Mouse (Mus musculus) heart, adult 2 months (tissue): ENCODE measurements around the gene Fbxo28. TPM values are rescaled to one million over a fixed set of nuclear protein-coding genes. Genes with fewer than 3 reads are reported as not detected.

Source experiments
- DNase-seq, 2 experiments: peaks; one replicate each; pipeline ENCODE4 v3.0.0; 2021
- H3K27ac ChIP-seq: fragments of 200-600 bp; 2 replicates; pipeline ENCODE4 v1.8.1; 2022
- H3K27me3 ChIP-seq: fragments of 200-500 bp; 2 replicates; pipeline ENCODE4 v1.6.1; 2012; ENCODE audit warnings: mild to moderate bottlenecking, low read length, inconsistent platforms, mixed read lengths; ENCODE audit not compliant: control insufficient read depth, insufficient read depth
- H3K36me3 ChIP-seq: fragments of 200-500 bp; 2 replicates; pipeline ENCODE4 v1.6.1; 2012; ENCODE audit warnings: low read length, inconsistent platforms; ENCODE audit not compliant: control insufficient read depth, insufficient read depth
- H3K4me1 ChIP-seq: fragments of 200-500 bp; 2 replicates; pipeline ENCODE4 v1.6.1; 2011; ENCODE audit warnings: low read length; ENCODE audit not compliant: control insufficient read depth, insufficient read depth
- H3K4me3 ChIP-seq: fragments of 200-600 bp; 2 replicates; pipeline ENCODE4 v1.8.1; 2022
- H3K79me2 ChIP-seq: fragments of 200-500 bp; replicated peaks from 2 replicates; pipeline ENCODE4 v1.6.1; 2012; ENCODE audit warnings: mild to moderate bottlenecking, inconsistent platforms, low read length, moderate library complexity, mixed read lengths; ENCODE audit not compliant: control insufficient read depth, insufficient read depth
- H3K9ac ChIP-seq: fragments of 200-500 bp; 2 replicates; pipeline ENCODE4 v1.6.1; 2012; ENCODE audit warnings: low read depth, mild to moderate bottlenecking, control low read depth, inconsistent platforms, low read length, mixed read lengths
- CTCF ChIP-seq: fragments of 200-600 bp; IDR thresholded peaks from 2 replicates; pipeline ENCODE4 v1.8.1; 2022; ENCODE audit warnings: antibody characterized with exemption, mild to moderate bottlenecking, moderate library complexity
- EP300 ChIP-seq: fragments of 200-500 bp; IDR thresholded peaks from 2 replicates; pipeline ENCODE4 v1.6.1; 2011; ENCODE audit warnings: low read depth, low read length, control low read depth; ENCODE audit not compliant: insufficient read depth
- POLR2A ChIP-seq: fragments of 200-500 bp; IDR thresholded peaks from 2 replicates; pipeline ENCODE4 v1.6.1; 2011; ENCODE audit warnings: mild to moderate bottlenecking, low read depth, low read length, control low read depth; ENCODE audit not compliant: insufficient read depth
- WGBS: fragments of 180-500 bp; shearing (Covaris S2); methylation state at CpG from one replicate; pipeline ENCODE4 v1.1.7; 2018; 5-methylcytosine and 5-hydroxymethylcytosine counted together
- intact Hi-C: fragments of 180-260 bp; cut with DNase I; formaldehyde crosslinking; loops from one replicate; pipeline ENCODE4 v1.15.1; 2025
- polyA plus RNA-seq: library from polyadenylated mRNA; depleted of rRNA; stranded (reverse); fragments of >200 nt; gene quantifications from 2 replicates; pipeline ENCODE4 v1.2.3, GENCODE M21; 2012
- total RNA-seq, 2 experiments: library from RNA; stranded (reverse); gene quantifications; 2 replicates each; pipeline ENCODE4 v1.2.3; 2021

Gene Fbxo28
- total and polyA plus RNA-seq, 3 experiments = 7.1 to 20.9 (median 20.4) TPM

DNA sequence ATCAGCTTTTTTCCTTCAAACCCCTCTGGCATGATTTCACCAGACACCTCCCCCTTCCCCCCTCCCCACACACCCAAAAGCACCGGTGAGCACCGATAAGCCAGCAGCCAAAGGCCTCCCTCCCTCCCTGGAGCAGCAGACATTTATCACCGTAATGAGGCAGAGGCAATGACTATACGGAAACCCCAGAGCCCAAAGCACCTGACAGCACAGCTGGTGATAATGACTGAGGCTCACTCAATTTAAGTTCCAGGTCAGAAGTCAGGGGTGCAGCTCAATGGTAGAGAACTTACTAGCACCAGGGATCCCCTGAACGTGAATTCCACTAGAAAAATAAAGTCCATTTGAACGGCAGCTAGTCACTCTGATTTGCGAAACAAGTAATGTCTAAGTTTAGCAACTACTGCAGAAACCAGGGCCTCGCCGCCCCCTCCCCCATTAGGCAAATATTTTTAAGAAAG lies 60.1 kb downstream of the Fbxo28 start:
- 26% methylated on average over 9 of the region's 9 CpGs for WGBS
- Histone ChIP-seq H3K27ac (peak overlapping the region; percentile 86), H3K79me2 (0 out of 2 replicates have a peak, but pooled peaks cover 2% of the 10 kb centered on the region), H3K9ac (no peak overlapping the region), H3K4me3 (peak overlapping the region; percentile 74), H3K4me1 (peaks cover 7% of the 10 kb centered on the region), H3K36me3 (peaks cover 4% of the 10 kb centered on the region), H3K27me3 (no peaks in the 10 kb centered on the region)
- TF ChIP-seq EP300 (no peak), CTCF (no peak), POLR2A (no peak)
- DNase-seq = no peak
- intact Hi-C loops = loop anchor here (10.0 kb wide), 1 partner anchor 124 kb away; the partner anchor contains the start of gene Trp53bp2

DNA sequence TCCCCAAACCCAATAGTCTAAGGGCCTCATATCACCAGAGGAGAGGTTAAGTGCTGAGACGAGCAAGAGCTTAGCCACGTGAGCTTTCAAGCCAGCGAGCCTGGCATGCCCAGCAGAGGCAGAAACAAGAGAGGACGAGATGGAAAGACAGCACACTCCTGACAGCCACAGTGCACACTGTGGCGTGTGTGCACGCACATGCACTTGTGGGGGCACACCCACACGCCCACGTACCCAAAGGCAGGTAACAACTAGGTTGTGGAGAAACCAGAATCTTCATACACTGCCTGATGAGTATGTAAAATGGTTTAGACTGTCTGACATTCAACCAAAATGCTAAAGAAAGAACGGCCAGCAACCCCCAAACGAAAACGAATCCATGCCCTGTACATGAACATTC lies 60.9 kb downstream of the Fbxo28 start:
- 55% methylated on average over 11 of the region's 11 CpGs for WGBS
- H3K36me3 ChIP-seq = peaks cover 7% of the 10 kb centered on the region
- DNase-seq = no peak
- H3K27me3 ChIP-seq = no peaks in the 10 kb centered on the region
- peaks cover 7% of the 10 kb centered on the region for H3K4me1 ChIP-seq
- TF ChIP-seq EP300 = no peak
- no peak for TF ChIP-seq CTCF
- no peak for TF ChIP-seq POLR2A
- intact Hi-C loops = loop anchor here (10.0 kb wide), 1 partner anchor 124 kb away; the partner anchor contains the start of gene Trp53bp2
- H3K79me2 ChIP-seq = 0 out of 2 replicates have a peak, but pooled peaks cover 2% of the 10 kb centered on the region
- no peak overlapping the region for H3K9ac ChIP-seq
- no peak overlapping the region for H3K27ac ChIP-seq
- H3K4me3 ChIP-seq = no peak overlapping the region

DNA sequence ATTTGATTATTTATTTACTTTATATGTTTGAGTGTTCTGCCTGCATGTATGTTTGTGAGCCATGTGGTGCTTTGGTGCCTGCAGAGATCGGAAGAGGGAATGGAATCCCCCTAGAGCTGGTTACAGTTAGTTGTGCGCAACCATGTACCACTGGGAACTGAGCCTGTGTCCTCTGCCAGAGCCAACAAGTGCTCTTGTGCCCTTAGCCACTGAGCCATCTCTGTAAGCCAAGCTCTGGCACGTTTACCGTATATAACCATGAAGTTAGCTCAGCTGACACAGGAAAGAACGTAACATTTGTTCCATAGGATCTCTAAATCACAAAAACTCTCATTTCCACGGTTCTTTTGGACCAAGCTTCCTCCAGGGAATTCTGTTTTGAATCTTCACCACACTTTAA lies 61.4 kb downstream of the Fbxo28 start:
- Histone ChIP-seq H3K9ac (no peak overlapping the region), H3K79me2 (0 out of 2 replicates have a peak, but pooled peaks cover 2% of the 10 kb centered on the region), H3K4me3 (no peak overlapping the region), H3K4me1 (peaks cover 7% of the 10 kb centered on the region), H3K36me3 (peaks cover 7% of the 10 kb centered on the region), H3K27ac (no peak overlapping the region), H3K27me3 (no peaks in the 10 kb centered on the region)
- intact Hi-C loops = loop anchor here (10.0 kb wide), 1 partner anchor 125 kb away; the partner anchor contains the start of gene Trp53bp2
- TF ChIP-seq POLR2A (no peak), CTCF (no peak), EP300 (no peak)
- 66% methylated on average over 6 of the region's 6 CpGs for WGBS
- no peak for DNase-seq

DNA sequence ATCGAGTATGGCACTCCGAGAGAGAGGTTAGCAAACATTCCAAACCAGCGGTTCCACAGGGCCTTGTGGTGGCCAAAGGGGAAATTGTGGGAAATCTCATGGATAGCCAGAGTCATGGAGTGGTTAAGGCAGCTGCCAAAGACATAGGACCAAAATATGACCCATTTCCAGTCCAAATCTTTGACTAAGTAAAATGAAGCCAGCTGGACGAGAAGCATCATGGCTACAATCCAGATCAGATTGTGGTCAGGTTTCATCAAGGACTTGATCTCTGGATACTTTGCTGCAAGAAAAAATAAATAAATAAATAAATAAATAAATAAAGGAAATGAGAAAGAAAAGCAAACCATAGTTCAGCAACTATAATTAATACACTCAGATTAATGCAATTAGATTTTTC lies 62.0 kb downstream of the Fbxo28 start:
- intact Hi-C loops = no loop called here
- DNase-seq = no peak
- H3K27ac ChIP-seq = no peak overlapping the region
- H3K36me3 ChIP-seq = peaks cover 7% of the 10 kb centered on the region
- WGBS = 83% methylated on average over 4 of the region's 4 CpGs
- H3K4me3 ChIP-seq = no peak overlapping the region
- peaks cover 7% of the 10 kb centered on the region for H3K4me1 ChIP-seq
- H3K27me3 ChIP-seq = no peaks in the 10 kb centered on the region
- H3K79me2 ChIP-seq = 0 out of 2 replicates have a peak, but pooled peaks cover 2% of the 10 kb centered on the region
- TF ChIP-seq EP300 (no peak), CTCF (no peak), POLR2A (no peak)
- H3K9ac ChIP-seq = no peak overlapping the region

DNA sequence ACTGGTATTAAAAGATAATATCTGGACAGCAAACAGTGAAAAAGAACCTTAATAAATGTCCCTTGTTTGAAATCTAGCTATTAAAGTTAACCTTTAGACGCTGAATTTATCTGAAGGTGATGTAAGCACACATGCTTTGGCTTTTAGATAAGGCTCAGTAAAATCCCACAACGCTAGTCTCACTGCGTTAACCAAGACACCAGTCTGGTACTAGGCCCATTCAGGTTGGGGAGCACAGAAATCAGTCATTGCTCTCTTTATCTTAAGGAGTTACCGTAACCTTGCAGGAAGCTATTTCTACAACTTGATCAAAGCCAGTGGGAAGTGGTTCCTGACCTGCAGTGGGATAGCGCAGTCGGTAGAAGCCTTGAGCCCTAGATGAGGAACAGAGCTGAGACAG lies 66.3 kb downstream of the Fbxo28 start:
- no peak for DNase-seq
- Histone ChIP-seq H3K36me3 (peaks cover 7% of the 10 kb centered on the region), H3K79me2 (0 out of 2 replicates have a peak, but pooled peaks cover 2% of the 10 kb centered on the region), H3K4me3 (no peak overlapping the region), H3K4me1 (no peaks in the 10 kb centered on the region; the same call in 1 of the 2 replicates), H3K27me3 (no peaks in the 10 kb centered on the region), H3K27ac (no peak overlapping the region), H3K9ac (no peak overlapping the region)
- WGBS = 77% methylated on average over 6 of the region's 6 CpGs
- intact Hi-C loops = no loop called here
- TF ChIP-seq EP300 (no peak), POLR2A (no peak)

DNA sequence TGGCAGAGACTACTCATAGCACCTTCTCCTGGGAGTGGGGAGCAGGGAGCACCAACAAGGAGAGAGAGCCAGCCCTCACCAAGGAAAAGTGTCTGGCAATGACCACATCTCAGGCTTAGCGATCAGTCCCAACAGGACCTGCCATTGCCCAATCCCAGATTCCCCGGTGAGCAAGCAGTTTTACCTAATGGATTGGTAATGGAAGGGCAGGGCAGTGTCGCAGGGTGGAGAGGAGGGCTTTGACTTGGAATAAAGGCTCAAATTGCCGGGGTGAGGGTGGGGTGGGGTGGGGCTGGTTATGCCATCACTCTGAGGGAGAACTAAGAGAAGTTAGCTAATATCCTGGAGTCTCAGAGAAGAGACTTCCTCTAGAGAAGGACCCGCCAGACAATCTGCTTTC lies 69.8 kb downstream of the Fbxo28 start:
- H3K27me3 ChIP-seq = no peaks in the 10 kb centered on the region
- DNase-seq = no peak
- H3K9ac ChIP-seq = no peak overlapping the region
- 81% methylated on average over 5 of the region's 5 CpGs for WGBS
- peaks cover 3% of the 10 kb centered on the region; the same call in 1 of the 2 replicates for H3K36me3 ChIP-seq
- no peaks in the 10 kb centered on the region for H3K79me2 ChIP-seq
- no peak overlapping the region for H3K27ac ChIP-seq
- H3K4me3 ChIP-seq = no peak overlapping the region
- TF ChIP-seq EP300 = no peak
- no peak for TF ChIP-seq CTCF
- no peak for TF ChIP-seq POLR2A
- intact Hi-C loops = no loop called here
- H3K4me1 ChIP-seq = no peaks in the 10 kb centered on the region
